Mouse (Mus musculus) lung, postnatal 0 days (tissue): ENCODE results near the gene Trim47. TPM values are rescaled to one million over a fixed set of nuclear protein-coding genes. Genes with fewer than 3 reads are reported as not detected.

Experiments
- ATAC-seq: fragments of 200-750 bp; cut with Nextera tagmentation; 2 replicates; pipeline ENCODE4 v1.8.0; 2017; ENCODE audit warnings: moderate library complexity
- DNase-seq: peaks from one replicate; pipeline ENCODE4 v3.0.0-alpha.2; 2016; ENCODE audit warnings: low spot score
- H3K27ac ChIP-seq: fragments of 300-500 bp; sonication (generic); 2 replicates; pipeline ENCODE4 v1.5.1; 2014; ENCODE audit warnings: antibody characterized with exemption, mild to moderate bottlenecking, low read length, mixed read lengths
- H3K27me3 ChIP-seq: fragments of 300-500 bp; sonication (generic); replicated peaks from 2 replicates; pipeline ENCODE4 v1.6.1; 2014; ENCODE audit warnings: low read length, mixed read lengths; ENCODE audit not compliant: insufficient read depth
- H3K36me3 ChIP-seq: fragments of 300-500 bp; sonication (generic); 2 replicates; pipeline ENCODE4 v1.6.1; 2014; ENCODE audit warnings: low read length, mixed read lengths; ENCODE audit not compliant: insufficient read depth
- H3K4me1 ChIP-seq: fragments of 300-500 bp; sonication (generic); 2 replicates; pipeline ENCODE4 v1.6.1; 2014; ENCODE audit warnings: antibody characterized with exemption, low read depth, low read length, mixed read lengths; ENCODE audit not compliant: insufficient read depth
- H3K4me2 ChIP-seq: fragments of 300-500 bp; sonication (generic); replicated peaks from 2 replicates; pipeline ENCODE4 v1.6.1; 2014; ENCODE audit warnings: low read depth, mild to moderate bottlenecking, low read length, moderate library complexity, mixed read lengths
- H3K4me3 ChIP-seq: fragments of 300-500 bp; sonication (generic); 2 replicates; pipeline ENCODE4 v1.5.1; 2014; ENCODE audit warnings: low read depth, low read length
- H3K9ac ChIP-seq: fragments of 300-500 bp; sonication (generic); replicated peaks from 2 replicates; pipeline ENCODE4 v1.6.1; 2014; ENCODE audit warnings: low read depth, mild to moderate bottlenecking
- H3K9me3 ChIP-seq: fragments of 300-500 bp; sonication (generic); 2 replicates; pipeline ENCODE4 v1.6.1; 2016; ENCODE audit warnings: low read length, mixed read lengths
- CTCF ChIP-seq: IDR thresholded peaks from 2 replicates; pipeline ENCODE4 v1.5.1; 2016; ENCODE audit warnings: antibody characterized with exemption, mild to moderate bottlenecking
- EP300 ChIP-seq: IDR thresholded peaks from 2 replicates; pipeline ENCODE4 v1.6.1; 2016; ENCODE audit warnings: antibody characterized with exemption, mild to moderate bottlenecking, control low read depth
- WGBS: fragments of 180-500 bp; shearing (Covaris S2); extraction: QIAGEN DNeasy Blood & Tissue Kit; methylation state at CpG from one replicate; pipeline ENCODE4 v1.1.7; 2014; 5-methylcytosine and 5-hydroxymethylcytosine counted together
- polyA plus RNA-seq: library from polyadenylated mRNA; unstranded; fragments of >200 nt; fragmentation: Nextera tagmentation; extraction: Ambion mirVana; gene quantifications from 2 replicates; pipeline ENCODE4 v1.2.1, GENCODE M21; 2015

Gene Trim47
- polyA plus RNA-seq, 1 experiment from 2014 or later = 26.3 TPM

DNA sequence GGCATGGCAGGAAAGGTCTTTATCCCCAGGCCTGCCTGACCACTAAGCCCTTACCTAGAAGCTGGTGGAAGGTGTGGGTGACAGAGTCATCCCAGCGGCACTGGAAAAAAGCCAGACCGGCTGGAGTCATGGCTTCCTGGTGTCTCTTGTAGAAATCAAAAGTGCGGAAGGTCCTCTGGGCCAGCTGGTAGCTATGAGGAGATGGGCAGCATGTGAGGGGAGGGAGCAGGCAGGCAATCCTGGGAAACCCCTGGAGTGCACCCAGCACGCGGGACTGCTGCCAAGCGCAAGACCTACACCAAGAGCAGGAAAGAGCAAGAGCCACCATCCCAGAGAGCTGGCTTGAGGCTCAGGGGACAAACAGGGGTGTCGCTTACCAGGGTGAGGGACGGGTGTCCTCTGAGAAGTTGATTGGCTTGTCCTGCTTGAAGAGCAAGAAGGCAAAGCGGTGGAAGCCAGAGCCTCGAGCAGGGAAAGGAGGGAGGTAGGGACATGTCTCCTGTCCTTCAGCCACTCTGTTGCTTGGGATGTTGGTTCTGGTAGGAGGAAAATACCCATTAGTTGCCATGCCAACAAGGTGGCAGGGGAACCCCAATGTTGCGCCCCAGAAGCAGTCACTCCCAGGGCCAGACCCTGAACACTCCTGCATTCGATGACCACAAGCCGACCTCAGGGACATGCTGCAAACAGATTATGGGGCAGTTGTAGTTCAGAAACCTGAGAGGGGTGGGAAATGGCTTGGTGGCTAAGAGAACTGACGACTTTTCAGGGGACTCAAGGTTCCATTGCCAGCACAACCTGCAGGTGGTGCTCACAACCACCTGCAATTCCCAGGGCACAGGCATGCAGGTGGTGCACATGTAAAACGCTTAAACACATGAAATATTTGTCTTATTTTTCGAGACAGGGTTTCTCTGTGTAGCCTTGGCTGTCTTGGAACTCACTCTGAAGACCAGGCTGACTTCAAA, 5.6 kb upstream of the Trim47 start:
- 75% methylated on average over 16 of the region's 16 CpGs for WGBS
- Histone ChIP-seq H3K9ac (no peak overlapping the region), H3K27ac (no peak overlapping the region), H3K4me3 (no peak overlapping the region), H3K9me3 (no peaks in the 10 kb centered on the region), H3K36me3 (0 out of 2 replicates have a peak, but pooled peaks cover 7% of the 10 kb centered on the region), H3K4me2 (no peak overlapping the region), H3K4me1 (peaks cover 9% of the 10 kb centered on the region; the same call in 1 of the 2 replicates), H3K27me3 (no peaks in the 10 kb centered on the region)
- TF ChIP-seq EP300 (no peak), CTCF (peak; percentile 57)
- DNase-seq (peak; percentile 32), ATAC-seq (no peak)

DNA sequence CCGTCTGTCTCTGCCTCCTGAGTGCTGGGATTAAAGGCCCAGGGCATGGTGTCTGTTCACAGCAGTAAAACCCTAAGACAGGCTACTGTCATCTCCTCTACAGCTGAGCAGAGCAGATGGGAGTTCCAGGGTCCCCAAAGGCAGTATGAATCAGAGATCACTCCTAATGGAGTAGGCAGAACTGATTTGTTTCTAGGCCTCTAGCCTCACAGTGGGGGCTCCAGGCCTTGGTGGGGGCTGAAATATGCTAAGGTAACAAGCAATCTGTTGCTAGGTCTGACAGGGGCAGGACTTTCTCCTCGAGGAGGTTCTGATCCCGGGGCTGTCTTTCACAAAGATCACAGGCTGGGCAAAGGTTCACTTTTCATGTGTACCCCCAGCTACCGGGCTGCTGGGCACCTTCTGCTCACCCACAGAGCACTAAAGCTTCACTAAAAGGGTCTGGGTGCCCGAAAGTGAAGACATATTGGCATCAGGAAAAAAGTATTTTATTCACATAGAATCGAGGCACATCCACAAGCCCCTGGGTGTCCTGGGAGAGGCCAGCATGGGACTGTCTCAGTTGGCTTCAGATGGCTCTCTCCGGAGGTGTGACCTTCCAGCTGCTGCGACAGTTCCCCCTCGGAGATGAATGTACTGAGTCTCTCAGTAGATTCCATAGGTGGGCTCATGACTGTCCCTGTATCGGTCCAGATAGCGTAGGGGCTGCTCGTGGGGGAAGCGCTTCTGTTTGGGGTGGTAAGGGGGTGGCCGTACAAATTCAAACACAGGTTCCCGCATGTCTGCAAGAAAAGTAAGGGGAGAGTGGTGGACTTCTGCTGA, 4.5 kb upstream of the Trim47 start:
- DNase-seq (peak; percentile 18), ATAC-seq (no peak)
- H3K27ac ChIP-seq = peak overlapping the region; percentile 98
- TF ChIP-seq EP300 (no peak), CTCF (no peak)
- 74% methylated on average over 15 of the region's 15 CpGs for WGBS
- H3K9me3 ChIP-seq = no peaks in the 10 kb centered on the region
- 0 out of 2 replicates have a peak, but pooled peaks cover 7% of the 10 kb centered on the region for H3K36me3 ChIP-seq
- peak overlapping the region; percentile 23; the same call in 1 of the 2 replicates for H3K9ac ChIP-seq
- H3K27me3 ChIP-seq = no peaks in the 10 kb centered on the region
- peaks cover 15% of the 10 kb centered on the region for H3K4me1 ChIP-seq
- H3K4me3 ChIP-seq = peak overlapping the region; percentile 62; the same call in 1 of the 2 replicates
- H3K4me2 ChIP-seq = peak overlapping the region; percentile 73

DNA sequence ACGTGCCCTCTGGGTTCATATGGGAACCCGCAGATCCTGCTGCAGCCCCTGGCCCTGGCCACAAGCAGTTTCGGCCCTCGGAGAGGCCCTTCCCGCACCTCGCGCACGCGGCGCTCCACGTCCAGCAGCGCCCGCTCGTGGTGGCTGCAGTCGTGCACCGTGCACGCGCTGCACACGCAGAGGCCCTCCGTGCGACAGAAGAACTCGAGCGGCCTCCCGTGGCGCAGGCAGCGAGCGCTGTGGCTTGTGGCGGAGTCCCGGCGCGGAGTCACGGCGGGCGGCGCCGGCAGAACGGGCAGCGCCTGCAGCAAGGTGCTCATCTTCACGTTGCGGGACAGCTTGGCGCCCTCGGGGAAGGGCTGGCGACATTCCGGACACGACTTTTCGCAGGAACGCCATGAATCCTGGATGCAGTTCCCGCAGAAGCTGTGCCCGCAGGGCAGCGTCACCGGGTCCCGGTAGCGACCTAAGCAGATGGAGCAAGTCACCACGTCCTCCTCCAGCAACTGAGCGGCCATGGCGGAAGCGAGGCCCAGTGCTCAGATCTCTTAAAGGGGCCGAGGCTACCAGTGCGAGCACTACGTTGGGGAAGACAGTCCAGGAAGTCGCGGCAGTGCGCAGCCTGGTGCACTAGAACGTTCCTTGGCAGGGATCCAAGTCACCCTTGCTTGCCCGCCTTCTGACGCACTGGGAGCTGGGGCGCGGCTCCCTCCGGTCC, 3.6 kb upstream of the Trim47 start, which contains the start of gene Trim65:
TSS of gene Trim65 (minus strand) at position 641 of the 718 bp plus-strand sequence.
- peak within 1 kb of the TSS; percentile 98 for H3K27ac ChIP-seq
- WGBS = under 1% methylated on average over 69 of the region's 69 CpGs
- H3K27me3 ChIP-seq = no peaks in the 10 kb centered on the region
- H3K4me1 ChIP-seq = peaks cover 15% of the 10 kb centered on the region
- peak within 1 kb of the TSS; percentile 73 for H3K9ac ChIP-seq
- ATAC-seq = peak; percentile 88
- H3K9me3 ChIP-seq = no peaks in the 10 kb centered on the region
- H3K4me2 ChIP-seq = peak within 1 kb of the TSS; percentile 73
- H3K4me3 ChIP-seq = peak within 1 kb of the TSS; percentile 62
- peak; percentile 100 for TF ChIP-seq CTCF
- no peak; the same call in 1 of the 2 replicates for TF ChIP-seq EP300
- peak; percentile 97 for DNase-seq
- H3K36me3 ChIP-seq = 0 out of 2 replicates have a peak, but pooled peaks cover 12% of the 10 kb centered on the region

DNA sequence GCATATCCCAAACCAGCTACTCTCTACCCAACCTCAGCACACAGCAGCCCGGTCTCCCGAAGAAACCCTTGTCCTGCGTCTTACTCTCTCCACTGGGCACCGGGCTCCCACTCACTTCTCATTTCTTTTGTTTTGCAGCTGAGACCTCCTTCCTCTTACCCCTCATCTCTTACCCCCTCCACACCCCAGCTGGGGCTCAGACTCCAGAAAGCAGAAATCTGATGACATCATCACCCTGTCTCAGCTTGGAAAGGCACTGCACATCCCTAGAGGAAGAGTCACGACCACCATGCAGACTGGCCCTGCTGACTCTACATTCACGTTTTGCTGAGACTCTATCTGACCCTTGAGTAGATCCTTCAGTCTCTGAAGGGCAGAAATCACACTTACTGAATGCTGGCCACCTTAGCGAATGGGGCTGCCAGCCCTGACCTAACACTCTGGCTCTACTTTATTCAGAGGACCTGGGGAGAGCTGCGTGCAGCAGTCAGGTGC, 3.0 kb upstream of the Trim47 start:
- H3K4me2 ChIP-seq = peak overlapping the region; percentile 73
- peak overlapping the region; percentile 98 for H3K27ac ChIP-seq
- TF ChIP-seq EP300 (no peak), CTCF (no peak)
- peak overlapping the region; percentile 62 for H3K4me3 ChIP-seq
- no peaks in the 10 kb centered on the region for H3K9me3 ChIP-seq
- 0 out of 2 replicates have a peak, but pooled peaks cover 12% of the 10 kb centered on the region for H3K36me3 ChIP-seq
- DNase-seq (peak; percentile 54), ATAC-seq (peak; percentile 0; the same call in 1 of the 2 replicates)
- WGBS = 36% methylated on average over 8 of the region's 8 CpGs
- no peaks in the 10 kb centered on the region for H3K27me3 ChIP-seq
- peaks cover 15% of the 10 kb centered on the region for H3K4me1 ChIP-seq
- H3K9ac ChIP-seq = peak overlapping the region; percentile 73

DNA sequence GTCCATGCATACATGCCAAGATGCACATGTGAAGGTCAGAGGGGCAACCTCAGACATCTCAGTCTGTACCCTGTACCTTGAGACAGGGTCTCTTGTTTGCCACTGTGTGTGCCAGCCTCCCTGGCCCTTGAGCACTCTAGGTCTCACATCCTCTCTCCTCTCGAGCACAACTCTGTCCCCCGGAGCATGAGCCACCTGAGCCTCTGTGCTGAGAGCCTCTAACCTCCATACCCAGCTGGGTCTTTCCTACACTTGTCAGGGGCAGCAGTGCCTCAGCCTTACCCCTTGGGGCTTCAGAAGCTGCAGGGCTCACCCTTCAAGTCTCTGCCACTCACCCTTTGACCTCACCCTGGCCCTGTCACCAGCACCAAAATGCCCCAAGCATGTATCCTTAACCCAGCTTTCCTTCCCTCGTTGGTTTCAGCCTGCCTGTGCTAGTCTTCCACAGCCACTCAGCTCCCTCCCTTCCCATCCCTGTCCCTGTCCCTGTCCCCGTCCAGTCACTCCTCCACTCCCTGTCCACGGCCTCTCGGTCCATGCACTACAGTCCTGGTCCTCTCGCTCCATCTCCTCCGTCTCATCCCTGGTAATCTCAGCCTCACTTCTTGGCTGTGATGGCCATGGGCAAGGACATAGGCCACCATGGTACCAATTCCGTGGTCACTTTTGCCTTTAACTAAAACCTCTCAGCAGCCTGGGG, 2.2 kb upstream of the Trim47 start:
- H3K36me3 ChIP-seq = 0 out of 2 replicates have a peak, but pooled peaks cover 6% of the 10 kb centered on the region
- H3K4me3 ChIP-seq = no peak overlapping the region
- 82% methylated on average over 9 of the region's 9 CpGs for WGBS
- ATAC-seq = no peak
- H3K4me1 ChIP-seq = peaks cover 15% of the 10 kb centered on the region
- no peak overlapping the region for H3K27ac ChIP-seq
- no peaks in the 10 kb centered on the region for H3K9me3 ChIP-seq
- TF ChIP-seq EP300 (no peak), CTCF (no peak)
- peak overlapping the region; percentile 73 for H3K4me2 ChIP-seq
- no peaks in the 10 kb centered on the region for H3K27me3 ChIP-seq
- DNase-seq = no peak
- no peak overlapping the region for H3K9ac ChIP-seq
